Mouse (Mus musculus) liver, adult 2 months (tissue): ENCODE measurements around the gene Plgrkt. TPM values are rescaled to one million over a fixed set of nuclear protein-coding genes. Genes with fewer than 3 reads are reported as not detected.

Experiments used
- DNase-seq: peaks from one replicate; pipeline ENCODE4 v3.0.0-alpha.2; 2011; ENCODE audit warnings: low read depth, low spot score; ENCODE audit errors: extremely low read depth
- H3K27ac ChIP-seq: fragments of 200-500 bp; replicated peaks from 2 replicates; pipeline ENCODE4 v1.5.1; 2012; ENCODE audit warnings: low read depth, mild to moderate bottlenecking, control low read depth, inconsistent platforms, low read length; ENCODE audit not compliant: insufficient read depth
- H3K27me3 ChIP-seq: fragments of 200-500 bp; 2 replicates; pipeline ENCODE4 v1.6.1; 2012; ENCODE audit warnings: mild to moderate bottlenecking, moderate library complexity, low read length, inconsistent platforms; ENCODE audit not compliant: control insufficient read depth, insufficient read depth
- H3K36me3 ChIP-seq: fragments of 200-500 bp; 2 replicates; pipeline ENCODE4 v1.6.1; 2012; ENCODE audit warnings: low read length, inconsistent platforms; ENCODE audit not compliant: control insufficient read depth, insufficient read depth
- H3K4me1 ChIP-seq: fragments of 200-500 bp; 2 replicates; pipeline ENCODE4 v1.6.1; 2011; ENCODE audit warnings: low read length; ENCODE audit not compliant: control insufficient read depth, insufficient read depth
- H3K4me3 ChIP-seq: fragments of 200-500 bp; 2 replicates; pipeline ENCODE4 v1.5.1; 2011; ENCODE audit warnings: low read depth, mild to moderate bottlenecking, control low read depth, low read length, moderate library complexity; ENCODE audit not compliant: insufficient read depth
- H3K79me2 ChIP-seq: fragments of 200-500 bp; 2 replicates; pipeline ENCODE4 v1.6.1; 2012; ENCODE audit warnings: inconsistent platforms, mild to moderate bottlenecking, low read length, moderate library complexity; ENCODE audit not compliant: control insufficient read depth, insufficient read depth
- H3K9ac ChIP-seq: fragments of 200-500 bp; 2 replicates; pipeline ENCODE4 v1.6.1; 2012; ENCODE audit warnings: low read depth, mild to moderate bottlenecking, control low read depth, inconsistent platforms, low read length
- CTCF ChIP-seq: fragments of 200-500 bp; IDR thresholded peaks from 2 replicates; pipeline ENCODE4 v1.5.1; 2011; ENCODE audit warnings: low read depth, low read length, control low read depth
- POLR2A ChIP-seq: fragments of 200-500 bp; IDR thresholded peaks from 2 replicates; pipeline ENCODE4 v1.6.1; 2011; ENCODE audit warnings: low read length, control low read depth; ENCODE audit not compliant: insufficient read depth; ENCODE audit errors: extremely low read depth
- WGBS: fragments of 180-500 bp; shearing (Covaris S2); methylation state at CpG from one replicate; pipeline ENCODE4 v1.1.7; 2018; 5-methylcytosine and 5-hydroxymethylcytosine counted together
- polyA plus RNA-seq: library from polyadenylated mRNA; depleted of rRNA; stranded (reverse); fragments of >200 nt; gene quantifications from 2 replicates; pipeline ENCODE4 v1.2.3, GENCODE M21; 2012
- total RNA-seq: library from RNA; depleted of rRNA; stranded (reverse); fragments of >200 nt; gene quantifications from 2 replicates; pipeline ENCODE4 v1.2.3, GENCODE M21; 2014

Gene Plgrkt
- total and polyA plus RNA-seq, 2 experiments = 14.0 to 14.8 TPM

DNA sequence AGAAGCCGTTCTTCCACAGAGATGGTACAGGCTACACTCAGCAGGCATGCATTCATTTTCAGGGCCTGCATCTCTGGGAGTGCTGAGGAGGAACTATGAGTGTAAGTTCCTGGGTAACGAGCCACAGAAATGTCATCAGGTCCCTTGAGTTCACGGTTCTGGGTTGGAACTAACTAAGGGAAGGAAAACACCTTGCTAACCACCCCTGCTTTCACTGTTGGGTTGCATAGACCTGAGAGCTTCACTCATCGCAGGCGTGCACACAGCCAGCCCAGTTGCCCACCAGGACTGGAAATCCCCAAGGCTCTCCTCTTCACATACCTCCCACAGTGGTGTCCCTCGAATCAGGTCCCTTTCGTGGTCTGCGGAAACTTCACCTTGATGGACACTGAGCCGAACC, 7.8 kb upstream of the Plgrkt start:
- Histone ChIP-seq H3K9ac (no peak overlapping the region), H3K79me2 (no peaks in the 10 kb centered on the region), H3K27me3 (no peaks in the 10 kb centered on the region), H3K36me3 (no peaks in the 10 kb centered on the region; the same call in 1 of the 2 replicates), H3K4me3 (no peak overlapping the region), H3K27ac (no peak overlapping the region), H3K4me1 (peaks cover 7% of the 10 kb centered on the region)
- no peak for TF ChIP-seq POLR2A
- TF ChIP-seq CTCF = no peak
- no peak for DNase-seq
- WGBS = 94% methylated on average over 9 of the region's 9 CpGs

- H3K9ac ChIP-seq = no peak overlapping the region
- no peaks in the 10 kb centered on the region for H3K79me2 ChIP-seq
- TF ChIP-seq POLR2A (no peak), CTCF (no peak)
- no peak overlapping the region for H3K27ac ChIP-seq
- H3K36me3 ChIP-seq = no peaks in the 10 kb centered on the region; the same call in 1 of the 2 replicates
- H3K4me1 ChIP-seq = peaks cover 8% of the 10 kb centered on the region
- no peaks in the 10 kb centered on the region for H3K27me3 ChIP-seq
- H3K4me3 ChIP-seq = no peak overlapping the region
- WGBS = 78% methylated on average over 11 of the region's 11 CpGs
- DNase-seq = no peak
Measured at GRCm38 (mm10) chr19:29373438-29373837, 6.2 kb upstream of the Plgrkt start.

GRCm38 (mm10) chr19:29372621-29373020, 5.4 kb upstream of the Plgrkt start:
- Histone ChIP-seq H3K36me3 (no peaks in the 10 kb centered on the region; the same call in 1 of the 2 replicates), H3K9ac (no peak overlapping the region), H3K27ac (no peak overlapping the region), H3K27me3 (no peaks in the 10 kb centered on the region), H3K79me2 (no peaks in the 10 kb centered on the region), H3K4me1 (peaks cover 8% of the 10 kb centered on the region), H3K4me3 (no peak overlapping the region)
- 50% methylated on average over 3 of the region's 3 CpGs for WGBS
- no peak for TF ChIP-seq CTCF
- no peak for TF ChIP-seq POLR2A
- DNase-seq = no peak

- no peak for TF ChIP-seq POLR2A
- no peak for TF ChIP-seq CTCF
- DNase-seq = peak; percentile 82
- H3K79me2 ChIP-seq = no peaks in the 10 kb centered on the region
- peak overlapping the region; percentile 31; the same call in 1 of the 2 replicates for H3K9ac ChIP-seq
- 0 out of 2 replicates have a peak overlapping the region, but pooled peaks have one; percentile 25 for H3K27ac ChIP-seq
- H3K36me3 ChIP-seq = no peaks in the 10 kb centered on the region; the same call in 1 of the 2 replicates
- 5% methylated on average over 4 of the region's 4 CpGs for WGBS
- H3K4me3 ChIP-seq = peak overlapping the region; percentile 73
- no peaks in the 10 kb centered on the region for H3K27me3 ChIP-seq
- peaks cover 8% of the 10 kb centered on the region for H3K4me1 ChIP-seq
Measured at GRCm38 (mm10) chr19:29372138-29372537, 4.9 kb upstream of the Plgrkt start.

- Histone ChIP-seq H3K27me3 (no peaks in the 10 kb centered on the region), H3K4me3 (peak overlapping the region; percentile 73), H3K9ac (peak overlapping the region; percentile 85), H3K79me2 (no peaks in the 10 kb centered on the region), H3K36me3 (no peaks in the 10 kb centered on the region), H3K4me1 (peaks cover 8% of the 10 kb centered on the region), H3K27ac (peak overlapping the region; percentile 90)
- TF ChIP-seq POLR2A = no peak
- TF ChIP-seq CTCF = no peak
- WGBS = 27% methylated on average over 18 of the region's 18 CpGs
- peak; percentile 71 for DNase-seq
Measured at GRCm38 (mm10) chr19:29371284-29372081, 4.3 kb upstream of the Plgrkt start.

DNA sequence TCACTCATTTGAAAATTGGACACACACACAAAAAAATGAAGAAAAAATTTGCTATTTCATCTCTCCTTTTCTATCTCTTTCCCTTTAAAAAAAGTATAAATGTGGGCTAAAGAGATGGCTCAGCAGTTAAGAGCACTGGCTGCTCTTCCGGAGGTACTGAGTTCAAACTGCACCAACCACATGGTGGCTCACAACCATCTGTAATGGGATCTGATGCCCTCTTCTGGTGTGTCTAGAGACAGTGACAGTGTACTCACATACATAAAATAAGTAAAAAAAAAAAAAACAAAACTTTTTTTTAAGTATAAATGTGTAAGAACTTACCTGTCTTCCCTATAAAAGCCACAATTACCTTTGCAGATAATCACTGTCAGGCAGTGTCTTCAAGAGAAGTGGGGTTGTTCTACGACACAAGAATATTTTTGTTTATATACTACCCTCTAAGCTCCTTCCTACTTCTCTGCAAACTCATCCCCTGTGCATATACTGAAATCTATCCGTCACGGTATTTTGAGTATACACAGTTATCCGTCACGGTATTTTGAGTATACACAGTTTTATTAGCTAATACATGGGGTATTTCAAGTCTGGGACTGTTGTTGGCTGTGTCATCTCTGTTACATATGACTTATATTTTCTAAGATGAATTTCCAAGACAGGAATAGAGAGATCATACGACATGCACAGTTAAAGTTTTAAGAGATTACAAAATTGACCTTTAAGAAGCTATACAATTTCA, 3.5 kb upstream of the Plgrkt start:
- WGBS = 91% methylated on average over 7 of the region's 7 CpGs
- Histone ChIP-seq H3K4me3 (no peak overlapping the region), H3K36me3 (no peaks in the 10 kb centered on the region), H3K4me1 (peaks cover 8% of the 10 kb centered on the region), H3K27me3 (no peaks in the 10 kb centered on the region), H3K27ac (no peak overlapping the region), H3K9ac (no peak overlapping the region), H3K79me2 (no peaks in the 10 kb centered on the region)
- no peak for TF ChIP-seq POLR2A
- TF ChIP-seq CTCF = no peak
- DNase-seq = no peak
